Mouse (Mus musculus) lung, postnatal 0 days (tissue): ENCODE measurements at regions not wholly inside any gene's neighbourhood (a gene's known extent, or its start where the extent isn't known, plus 50 kb on each side); places are given as distances from the start of the nearest gene placed in this dataset.

Source experiments
- ATAC-seq: fragments of 200-750 bp; cut with Nextera tagmentation; 2 replicates; pipeline ENCODE4 v1.8.0; 2017; ENCODE audit warnings: moderate library complexity
- DNase-seq: peaks from one replicate; pipeline ENCODE4 v3.0.0-alpha.2; 2016; ENCODE audit warnings: low spot score
- H3K27ac ChIP-seq: fragments of 300-500 bp; sonication (generic); 2 replicates; pipeline ENCODE4 v1.5.1; 2014; ENCODE audit warnings: antibody characterized with exemption, mild to moderate bottlenecking, low read length, mixed read lengths
- H3K27me3 ChIP-seq: fragments of 300-500 bp; sonication (generic); replicated peaks from 2 replicates; pipeline ENCODE4 v1.6.1; 2014; ENCODE audit warnings: low read length, mixed read lengths; ENCODE audit not compliant: insufficient read depth
- H3K36me3 ChIP-seq: fragments of 300-500 bp; sonication (generic); 2 replicates; pipeline ENCODE4 v1.6.1; 2014; ENCODE audit warnings: low read length, mixed read lengths; ENCODE audit not compliant: insufficient read depth
- H3K4me1 ChIP-seq: fragments of 300-500 bp; sonication (generic); 2 replicates; pipeline ENCODE4 v1.6.1; 2014; ENCODE audit warnings: antibody characterized with exemption, low read depth, low read length, mixed read lengths; ENCODE audit not compliant: insufficient read depth
- H3K4me2 ChIP-seq: fragments of 300-500 bp; sonication (generic); replicated peaks from 2 replicates; pipeline ENCODE4 v1.6.1; 2014; ENCODE audit warnings: low read depth, mild to moderate bottlenecking, low read length, moderate library complexity, mixed read lengths
- H3K4me3 ChIP-seq: fragments of 300-500 bp; sonication (generic); 2 replicates; pipeline ENCODE4 v1.5.1; 2014; ENCODE audit warnings: low read depth, low read length
- H3K9ac ChIP-seq: fragments of 300-500 bp; sonication (generic); replicated peaks from 2 replicates; pipeline ENCODE4 v1.6.1; 2014; ENCODE audit warnings: low read depth, mild to moderate bottlenecking
- H3K9me3 ChIP-seq: fragments of 300-500 bp; sonication (generic); 2 replicates; pipeline ENCODE4 v1.6.1; 2016; ENCODE audit warnings: low read length, mixed read lengths
- CTCF ChIP-seq: IDR thresholded peaks from 2 replicates; pipeline ENCODE4 v1.5.1; 2016; ENCODE audit warnings: antibody characterized with exemption, mild to moderate bottlenecking
- EP300 ChIP-seq: IDR thresholded peaks from 2 replicates; pipeline ENCODE4 v1.6.1; 2016; ENCODE audit warnings: antibody characterized with exemption, mild to moderate bottlenecking, control low read depth
- WGBS: fragments of 180-500 bp; shearing (Covaris S2); extraction: QIAGEN DNeasy Blood & Tissue Kit; methylation state at CpG from one replicate; pipeline ENCODE4 v1.1.7; 2014; 5-methylcytosine and 5-hydroxymethylcytosine counted together

GRCm38 (mm10) chr7:124593462-124593861 is 610.8 kb downstream of the Hs3st4 start:
- no peak overlapping the region for H3K4me2 ChIP-seq
- TF ChIP-seq CTCF (no peak), EP300 (no peak)
- no peaks in the 10 kb centered on the region for H3K4me1 ChIP-seq
- ATAC-seq (no peak), DNase-seq (peak; percentile 6)
- no peaks in the 10 kb centered on the region for H3K9me3 ChIP-seq
- H3K9ac ChIP-seq, result no peak overlapping the region
- no peaks in the 10 kb centered on the region for H3K36me3 ChIP-seq
- no peaks in the 10 kb centered on the region for H3K27me3 ChIP-seq
- H3K27ac ChIP-seq, result no peak overlapping the region
- H3K4me3 ChIP-seq, result no peak overlapping the region

GRCm38 (mm10) chr7:124600767-124601166 is 618.1 kb downstream of the Hs3st4 start:
- no peaks in the 10 kb centered on the region for H3K36me3 ChIP-seq
- H3K4me3 ChIP-seq, result no peak overlapping the region
- no peaks in the 10 kb centered on the region for H3K4me1 ChIP-seq
- no peak overlapping the region for H3K4me2 ChIP-seq
- no peak overlapping the region for H3K27ac ChIP-seq
- TF ChIP-seq CTCF (no peak), EP300 (no peak)
- DNase-seq, result no peak
- no peaks in the 10 kb centered on the region for H3K27me3 ChIP-seq
- no peaks in the 10 kb centered on the region for H3K9me3 ChIP-seq
- ATAC-seq, result no peak
- WGBS, result 88% methylated on average over 6 of the region's 6 CpGs
- H3K9ac ChIP-seq, result no peak overlapping the region

- Histone ChIP-seq H3K4me1 (no peaks in the 10 kb centered on the region), H3K27ac (no peak overlapping the region), H3K4me2 (no peak overlapping the region), H3K36me3 (no peaks in the 10 kb centered on the region), H3K27me3 (no peaks in the 10 kb centered on the region), H3K9ac (no peak overlapping the region), H3K9me3 (no peaks in the 10 kb centered on the region), H3K4me3 (no peak overlapping the region)
- no peak for DNase-seq
- 77% methylated on average over 2 of the region's 2 CpGs for WGBS
- no peak for ATAC-seq
- no peak for TF ChIP-seq EP300
- no peak for TF ChIP-seq CTCF
Measured at GRCm38 (mm10) chr7:124604581-124604980, 621.9 kb downstream of the Hs3st4 start.

DNA sequence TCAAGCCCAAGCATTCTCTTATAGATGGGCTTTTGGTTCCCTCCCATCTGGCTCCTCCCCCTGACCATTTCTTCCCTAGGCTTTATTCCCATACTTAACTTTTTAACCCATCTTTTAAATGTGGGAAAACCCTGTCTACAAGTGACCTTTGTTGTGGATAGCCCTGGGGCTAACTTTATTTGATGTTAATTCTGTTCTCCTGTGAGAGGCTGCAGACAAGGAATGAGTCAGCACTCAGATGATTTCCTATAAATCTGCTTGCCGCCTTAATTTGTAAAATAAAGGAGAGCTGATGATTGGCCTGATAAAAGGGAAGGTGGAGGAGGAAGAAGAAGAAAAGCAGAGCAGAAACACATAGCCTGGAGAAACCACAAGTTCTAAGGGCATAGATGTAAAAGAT is 623.3 kb downstream of the Hs3st4 start:
- no peaks in the 10 kb centered on the region for H3K36me3 ChIP-seq
- H3K9ac ChIP-seq, result no peak overlapping the region
- H3K4me3 ChIP-seq, result no peak overlapping the region
- no peak for TF ChIP-seq EP300
- TF ChIP-seq CTCF, result no peak
- no peaks in the 10 kb centered on the region for H3K4me1 ChIP-seq
- no peak overlapping the region for H3K4me2 ChIP-seq
- H3K9me3 ChIP-seq, result no peaks in the 10 kb centered on the region
- no peaks in the 10 kb centered on the region for H3K27me3 ChIP-seq
- ATAC-seq (no peak), DNase-seq (no peak)
- 76% methylated on average over 1 of the region's 1 CpGs for WGBS
- no peak overlapping the region for H3K27ac ChIP-seq

DNA sequence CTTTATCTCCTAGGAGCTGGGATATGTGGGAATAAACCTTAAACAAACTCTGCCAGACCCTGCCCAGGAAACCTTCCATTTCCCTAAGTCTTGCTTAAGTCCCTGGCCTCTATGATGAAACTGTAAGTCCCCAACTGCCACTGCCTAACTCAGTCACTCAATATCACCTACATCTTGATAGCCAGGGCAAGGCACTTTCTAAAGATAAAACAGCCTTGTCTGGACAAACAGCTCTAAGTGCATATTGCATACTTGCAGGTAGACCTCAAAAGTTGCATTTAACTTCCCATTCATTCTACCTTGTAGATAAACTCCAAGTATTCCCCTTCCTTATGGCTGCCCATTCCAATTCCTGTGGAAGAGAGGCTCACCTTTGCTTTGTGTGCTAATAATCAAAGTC is 624.4 kb downstream of the Hs3st4 start:
- H3K4me2 ChIP-seq, result no peak overlapping the region
- no peak for TF ChIP-seq EP300
- H3K4me1 ChIP-seq, result no peaks in the 10 kb centered on the region
- no peaks in the 10 kb centered on the region for H3K36me3 ChIP-seq
- ATAC-seq (no peak), DNase-seq (no peak)
- H3K9me3 ChIP-seq, result no peaks in the 10 kb centered on the region
- no peak overlapping the region for H3K4me3 ChIP-seq
- no peak overlapping the region for H3K27ac ChIP-seq
- H3K27me3 ChIP-seq, result no peaks in the 10 kb centered on the region
- H3K9ac ChIP-seq, result no peak overlapping the region

- WGBS, result 84% methylated on average over 3 of the region's 3 CpGs
- H3K27me3 ChIP-seq, result no peaks in the 10 kb centered on the region
- DNase-seq, result no peak
- H3K9me3 ChIP-seq, result no peaks in the 10 kb centered on the region
- no peaks in the 10 kb centered on the region for H3K4me1 ChIP-seq
- no peak for TF ChIP-seq EP300
- no peak for TF ChIP-seq CTCF
- H3K9ac ChIP-seq, result no peak overlapping the region
- H3K27ac ChIP-seq, result no peak overlapping the region
- no peak overlapping the region for H3K4me3 ChIP-seq
- H3K36me3 ChIP-seq, result no peaks in the 10 kb centered on the region
- ATAC-seq, result no peak
- H3K4me2 ChIP-seq, result no peak overlapping the region
Measured at GRCm38 (mm10) chr7:124610437-124610836, 627.8 kb downstream of the Hs3st4 start.

GRCm38 (mm10) chr7:124647131-124647530 is 664.5 kb downstream of the Hs3st4 start:
- Histone ChIP-seq H3K4me3 (no peak overlapping the region), H3K27ac (no peak overlapping the region), H3K36me3 (no peaks in the 10 kb centered on the region), H3K4me1 (no peaks in the 10 kb centered on the region), H3K4me2 (no peak overlapping the region), H3K9ac (no peak overlapping the region), H3K27me3 (no peaks in the 10 kb centered on the region), H3K9me3 (no peaks in the 10 kb centered on the region)
- no peak for DNase-seq
- TF ChIP-seq EP300 (no peak), CTCF (no peak)
- WGBS, result 45% methylated on average over 6 of the region's 6 CpGs
- no peak for ATAC-seq
